Mouse (Mus musculus) gastrocnemius, adult 2 months (tissue): Measurements from ENCODE around the gene Hnf1a. TPM values are rescaled to one million over a fixed set of nuclear protein-coding genes. Genes with fewer than 3 reads are reported as not detected.

ENCODE experiments used
- DNase-seq: peaks from one replicate; pipeline ENCODE4 v3.0.0; 2022
- H3K27ac ChIP-seq: fragments of 200-600 bp; 2 replicates; pipeline ENCODE4 v1.8.1; 2022; ENCODE audit warnings: mild to moderate bottlenecking
- H3K4me3 ChIP-seq: fragments of 200-600 bp; 2 replicates; pipeline ENCODE4 v1.8.1; 2022; ENCODE audit warnings: mild to moderate bottlenecking, moderate library complexity
- CTCF ChIP-seq: fragments of 200-600 bp; IDR thresholded peaks from 2 replicates; pipeline ENCODE4 v1.8.1; 2022; ENCODE audit warnings: antibody characterized with exemption, mild to moderate bottlenecking, moderate library complexity
- intact Hi-C: fragments of 180-260 bp; cut with DNase I; formaldehyde crosslinking; loops from one replicate; pipeline ENCODE4 v1.15.1; 2025
- total RNA-seq, 2 experiments: library from RNA; stranded (reverse); gene quantifications; 2 replicates each; pipeline ENCODE4 v1.2.3; 2021

Gene Hnf1a
- total RNA-seq, 2 experiments from 2014 or later: not detected

GRCm38 (mm10) chr5:114973131-114973530, 2.2 kb upstream of the Hnf1a start:
- DNase-seq: no peak
- no peak for TF ChIP-seq CTCF
- Histone ChIP-seq H3K4me3 (no peak overlapping the region), H3K27ac (no peak overlapping the region)
- intact Hi-C loops: no loop called here

DNA sequence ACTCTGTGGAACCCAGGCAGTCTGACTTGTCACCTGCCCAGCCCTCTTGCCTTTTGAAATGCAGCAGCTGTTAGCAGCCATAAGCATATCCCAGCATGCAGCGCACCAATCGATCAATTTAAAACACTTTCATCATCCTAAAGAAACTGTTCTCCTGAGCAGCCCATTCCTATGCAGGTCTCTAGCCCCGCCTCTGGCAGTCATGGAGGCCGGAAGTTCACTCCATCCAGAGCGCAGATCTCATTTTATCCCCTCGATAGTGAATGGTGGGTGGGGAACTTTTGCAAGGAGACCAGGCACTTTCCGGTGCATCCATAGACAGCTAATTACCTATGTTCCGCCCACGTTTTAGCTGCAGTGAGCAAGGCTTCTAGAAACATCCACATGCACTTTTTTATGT, 1.3 kb upstream of the Hnf1a start:
- intact Hi-C loops: no loop called here
- no peak for TF ChIP-seq CTCF
- no peak overlapping the region for H3K27ac ChIP-seq
- no peak overlapping the region for H3K4me3 ChIP-seq
- DNase-seq: no peak

DNA sequence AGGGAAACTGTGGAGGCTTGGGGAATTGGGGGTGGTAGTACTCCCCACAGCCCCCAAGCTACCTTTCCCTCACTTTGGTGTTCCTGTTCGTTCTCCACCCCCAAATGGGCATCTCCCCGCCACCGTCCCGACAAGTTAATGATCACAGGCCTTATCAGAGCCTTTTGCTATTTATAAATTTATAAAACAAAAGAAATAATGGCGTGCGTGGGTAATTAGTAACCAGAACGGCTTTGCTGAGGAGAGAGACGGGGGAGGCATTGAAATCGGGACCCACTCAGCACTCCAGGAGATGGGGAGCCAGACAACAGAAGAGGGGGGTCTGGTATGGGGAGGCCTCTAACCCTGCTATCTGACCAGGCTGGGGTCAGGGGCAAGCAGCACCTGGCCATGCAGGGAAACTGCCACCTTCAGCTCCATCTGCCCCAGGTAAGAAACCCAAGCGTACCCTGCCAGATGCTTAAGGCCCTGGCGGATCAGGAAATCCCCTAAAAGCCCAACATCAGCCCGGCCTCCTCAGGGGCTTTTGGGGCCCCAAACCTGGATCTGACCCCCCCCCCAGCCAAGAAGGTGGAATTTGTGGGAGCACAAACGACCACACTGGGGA, 1.2 kb downstream of the Hnf1a start:
- DNase-seq: no peak
- intact Hi-C loops: no loop called here
- no peak overlapping the region for H3K27ac ChIP-seq
- no peak overlapping the region for H3K4me3 ChIP-seq
- no peak for TF ChIP-seq CTCF

GRCm38 (mm10) chr5:114969064-114969463, 1.8 kb downstream of the Hnf1a start:
- intact Hi-C loops: no loop called here
- TF ChIP-seq CTCF: no peak
- no peak overlapping the region for H3K27ac ChIP-seq
- no peak overlapping the region for H3K4me3 ChIP-seq
- no peak for DNase-seq

DNA sequence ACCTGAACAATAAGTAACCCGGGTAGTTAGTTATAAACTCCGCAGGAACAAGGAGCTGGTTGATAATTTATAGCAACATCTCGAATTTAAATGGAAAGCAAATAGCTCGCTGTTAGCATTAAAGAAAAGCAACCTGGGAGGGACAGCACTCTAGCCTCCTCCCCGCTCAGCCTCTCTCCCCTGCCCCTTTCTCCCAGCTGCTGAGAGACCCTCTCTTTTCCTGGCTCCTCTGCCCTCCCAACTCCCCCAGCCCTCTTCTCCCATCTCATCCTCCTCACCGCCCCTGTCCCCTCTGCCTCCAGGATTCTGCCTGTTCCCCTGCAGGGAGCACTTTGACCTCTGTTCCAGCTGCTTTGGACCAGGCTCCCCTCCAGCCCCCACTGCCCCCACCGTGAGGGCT, 2.2 kb downstream of the Hnf1a start:
- intact Hi-C loops: no loop called here
- H3K4me3 ChIP-seq: no peak overlapping the region
- no peak for DNase-seq
- no peak overlapping the region for H3K27ac ChIP-seq
- TF ChIP-seq CTCF: no peak

GRCm38 (mm10) chr5:114967523-114968268, 3.2 kb downstream of the Hnf1a start:
- DNase-seq: no peak
- H3K27ac ChIP-seq: no peak overlapping the region
- intact Hi-C loops: no loop called here

DNA sequence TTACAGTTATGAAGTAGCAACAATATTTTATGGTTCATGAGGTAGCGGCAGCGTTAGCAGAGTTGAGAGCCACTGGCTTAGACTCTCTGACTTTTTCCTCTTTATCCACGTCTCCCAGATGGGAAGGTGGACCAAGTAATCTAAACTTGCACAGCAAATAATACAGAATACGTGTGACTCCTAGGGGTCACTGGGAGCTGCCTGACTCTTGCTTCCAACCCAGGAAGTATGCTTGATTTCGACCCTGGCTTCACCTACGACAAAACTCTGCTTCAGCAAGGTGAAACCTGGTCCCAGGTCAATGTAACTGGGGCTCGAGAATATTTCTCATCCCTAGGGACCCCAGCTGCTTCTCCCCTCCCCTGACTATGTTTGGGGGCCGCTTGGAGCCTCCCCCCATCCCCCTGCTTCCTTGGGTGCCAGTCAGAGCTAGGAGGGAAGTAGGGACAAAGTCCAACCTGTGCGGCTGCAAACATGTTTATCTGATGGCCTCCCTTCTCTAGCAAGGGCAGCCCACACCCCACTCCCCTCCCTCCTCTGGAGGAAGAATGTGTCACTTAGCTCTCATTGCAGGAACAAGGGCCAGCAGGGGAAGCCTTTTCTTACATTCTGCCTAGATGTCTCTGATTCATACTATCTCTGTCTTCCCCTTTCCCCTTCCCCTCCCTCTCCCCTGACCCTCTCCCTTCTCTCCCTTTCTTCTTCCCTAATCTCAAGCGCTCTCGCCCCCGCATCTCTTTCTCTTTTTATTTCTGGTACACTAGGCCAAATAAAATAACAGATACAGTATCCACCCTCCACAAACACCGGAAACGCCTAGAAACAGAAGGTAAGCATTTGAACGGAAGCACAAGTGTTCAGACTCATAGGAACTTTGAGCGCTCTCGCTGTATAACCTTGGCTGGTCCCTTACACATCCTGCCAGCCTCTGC, 5.7 kb downstream of the Hnf1a start:
- DNase-seq: no peak
- H3K27ac ChIP-seq: peak overlapping the region; percentile 38; the same call in 1 of the 2 replicates
- no peak for TF ChIP-seq CTCF
- intact Hi-C loops: no loop called here
- no peak overlapping the region for H3K4me3 ChIP-seq

More at GRCm38 (mm10) chr5:114967523-114968268, 3.2 kb downstream of the Hnf1a start:
- TF ChIP-seq CTCF: no peak
- H3K4me3 ChIP-seq: no peak overlapping the region

DNA sequence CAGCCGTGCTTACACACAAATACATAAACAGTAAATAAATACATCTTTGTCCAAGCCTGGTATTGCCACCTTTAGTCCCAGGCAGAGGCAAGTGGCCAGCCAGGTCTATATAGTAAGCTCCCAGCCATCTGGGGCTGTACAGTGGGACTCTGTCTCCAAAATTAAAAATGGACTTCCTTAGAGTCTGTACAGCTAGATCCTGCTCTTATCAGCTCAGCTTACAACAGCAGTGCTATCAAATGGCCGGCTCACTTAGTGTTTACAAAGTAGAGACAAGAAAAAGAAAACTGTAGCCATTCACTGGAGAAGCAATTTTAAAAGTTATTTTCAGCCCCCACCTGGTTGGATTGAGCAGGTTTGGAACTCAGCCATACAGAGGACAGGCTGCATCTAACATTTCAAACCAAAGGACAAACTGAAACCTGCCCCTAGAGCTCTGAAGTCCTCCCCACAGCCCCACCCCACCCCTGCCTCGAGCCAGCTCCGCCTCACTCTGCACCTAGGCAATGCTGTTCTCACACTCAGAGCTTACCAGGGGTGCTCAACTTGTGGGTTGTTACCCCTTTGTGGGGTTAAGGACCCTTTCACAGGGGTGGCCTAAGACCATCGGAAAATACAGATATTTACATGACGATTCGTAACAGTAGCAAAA, 6.5 kb downstream of the Hnf1a start:
- peak; percentile 9; the same call in 1 of the 2 replicates for TF ChIP-seq CTCF
- DNase-seq: peak; percentile 44
- peak overlapping the region; percentile 79 for H3K27ac ChIP-seq
- intact Hi-C loops: no loop called here
- peak overlapping the region; percentile 50 for H3K4me3 ChIP-seq

DNA sequence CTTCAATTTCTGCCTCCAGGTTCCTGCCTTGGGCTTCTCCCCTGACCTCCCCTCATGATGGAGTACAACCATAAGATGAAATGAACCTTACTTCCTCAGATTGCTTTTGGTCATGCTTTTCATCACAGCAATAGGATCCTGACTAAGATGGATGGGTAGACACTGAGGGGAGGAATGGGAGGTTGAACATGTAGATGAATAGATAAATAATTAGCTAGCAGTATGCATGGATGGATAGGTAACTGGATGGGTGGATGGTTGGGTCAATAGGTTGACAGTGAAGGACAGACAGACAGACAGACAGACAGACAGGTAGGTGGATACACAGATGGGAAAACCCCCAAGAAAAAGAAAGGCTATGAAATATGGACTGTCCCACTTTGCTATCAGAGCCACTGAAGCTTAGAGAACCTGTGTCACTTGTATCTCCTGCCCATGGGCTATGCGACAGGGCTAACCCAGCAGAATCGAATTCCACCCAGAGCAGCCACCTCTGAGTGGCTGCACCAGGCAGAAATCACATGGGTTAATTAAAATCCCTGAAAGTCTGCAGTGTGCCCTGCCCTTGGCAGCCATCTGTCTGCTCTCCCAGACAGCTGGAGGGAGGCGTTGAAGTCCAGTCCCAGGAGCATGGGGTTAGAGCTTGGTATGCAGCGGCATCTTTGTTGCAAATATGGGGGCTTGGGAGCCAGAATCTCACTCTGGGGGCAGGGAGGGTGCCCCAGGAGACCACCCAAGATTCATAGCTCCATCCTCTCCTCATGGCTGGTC, 9.1 kb downstream of the Hnf1a start:
- H3K27ac ChIP-seq: no peak overlapping the region
- H3K4me3 ChIP-seq: no peak overlapping the region
- DNase-seq: no peak
- intact Hi-C loops: no loop called here
- no peak for TF ChIP-seq CTCF

DNA sequence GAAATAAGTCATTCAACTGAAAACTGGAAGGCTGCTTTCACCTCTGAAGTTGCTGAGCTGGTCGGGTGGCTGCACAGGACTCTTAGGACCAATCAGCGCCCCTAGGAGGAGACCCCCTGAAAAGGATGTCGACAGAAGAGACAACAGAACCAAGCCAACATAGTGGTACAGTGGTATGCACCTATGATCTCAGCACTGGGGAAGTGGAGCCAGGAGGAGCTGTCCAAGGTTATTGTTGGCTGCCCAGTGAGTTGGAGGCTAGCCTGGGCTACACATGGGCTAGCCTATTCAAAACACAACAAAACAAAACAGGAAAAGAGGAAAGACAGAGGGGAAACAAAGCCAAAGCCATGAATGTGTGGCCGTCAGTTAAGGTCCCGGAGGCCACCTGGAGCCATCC, 12.8 kb downstream of the Hnf1a start:
- no peak overlapping the region for H3K27ac ChIP-seq
- H3K4me3 ChIP-seq: no peak overlapping the region
- DNase-seq: no peak
- TF ChIP-seq CTCF: no peak
- intact Hi-C loops: no loop called here

DNA sequence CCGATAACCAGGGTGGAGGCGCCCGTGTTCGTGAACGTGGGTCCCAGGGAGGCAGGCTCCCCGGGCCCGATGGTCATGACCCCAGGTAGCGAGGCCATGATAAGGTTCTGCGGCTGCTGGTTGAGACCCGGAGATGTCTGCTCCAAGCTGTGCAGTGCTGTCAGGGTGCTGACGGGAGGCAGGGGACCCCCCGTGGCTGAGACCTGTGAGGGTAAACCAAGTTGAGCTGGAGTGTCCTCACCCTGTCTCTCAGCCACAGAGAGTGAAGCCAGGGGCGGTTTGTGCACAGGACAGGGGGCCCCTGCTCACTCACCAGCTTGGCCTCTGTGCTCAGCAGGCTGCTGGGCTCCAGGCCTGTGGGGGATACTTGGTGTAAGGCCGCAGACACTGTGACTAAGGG, 17.6 kb downstream of the Hnf1a start:
- H3K4me3 ChIP-seq: no peak overlapping the region
- no peak overlapping the region for H3K27ac ChIP-seq
- no peak for DNase-seq
- intact Hi-C loops: no loop called here
- no peak for TF ChIP-seq CTCF

DNA sequence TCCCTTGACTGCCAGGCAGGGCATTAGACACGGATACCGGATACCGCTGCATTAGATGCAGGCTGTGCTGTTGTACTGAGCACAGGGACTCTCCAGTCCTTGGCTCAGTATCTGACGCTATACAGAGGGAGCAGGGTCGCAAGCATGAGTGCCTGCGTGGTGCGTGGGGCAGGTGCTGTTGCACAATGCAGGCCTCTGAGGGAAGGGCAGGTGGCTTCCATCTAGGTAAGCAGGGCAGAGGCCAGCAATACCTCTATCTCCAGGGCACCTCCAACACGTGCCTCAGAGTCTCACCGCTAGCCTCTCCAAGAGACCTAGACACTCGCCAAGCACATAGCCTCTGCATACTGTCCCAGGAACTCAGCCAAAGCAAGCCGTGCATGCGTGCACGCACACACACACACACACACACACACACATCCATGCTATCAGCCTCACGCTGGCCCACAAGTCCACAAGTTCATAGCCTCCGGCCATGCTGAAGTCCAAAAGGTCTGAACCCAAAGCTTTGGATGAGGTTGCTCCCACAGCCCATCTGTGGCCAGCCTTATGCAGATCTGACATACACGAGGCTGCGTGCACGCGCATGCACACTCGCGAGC, 19.5 kb downstream of the Hnf1a start:
- DNase-seq: no peak
- intact Hi-C loops: no loop called here
- Histone ChIP-seq H3K27ac (no peak overlapping the region), H3K4me3 (no peak overlapping the region)
- no peak for TF ChIP-seq CTCF
